Mouse (Mus musculus): ENCODE measurements around the gene Gpr45. TPM values are rescaled to one million over a fixed set of nuclear protein-coding genes. Genes with fewer than 3 reads are reported as not detected.

The Gpr45 gene
- polyA plus RNA-seq, 1 experiment from 2014 or later, result 10.3 TPM

- H3K4me1 ChIP-seq (ENCODE audit: insufficient read depth, low read length), result 0 out of 2 replicates have a peak, but pooled peaks cover 2% of the 10 kb centered on the region
- H3K4me3 ChIP-seq (ENCODE audit: low read length), result no peak overlapping the region
- no peak for ATAC-seq (ENCODE audit: low FRiP score, low TSS enrichment)
- no peak overlapping the region for H3K4me2 ChIP-seq (replicated peaks; ENCODE audit: low read depth, low read length)
- 63% methylated on average over 1 of the region's 1 CpGs for whole genome bisulfite sequencing
- H3K9ac ChIP-seq (replicated peaks; ENCODE audit: low read length), result no peak overlapping the region
- H3K36me3 ChIP-seq (ENCODE audit: insufficient read depth, low read length), result peaks cover 16% of the 10 kb centered on the region
- H3K27ac ChIP-seq (ENCODE audit: low read length), result no peak overlapping the region
- no peaks in the 10 kb centered on the region for H3K9me3 ChIP-seq (ENCODE audit: low read length)
- no peaks in the 10 kb centered on the region for H3K27me3 ChIP-seq (ENCODE audit: insufficient read depth, low read length)
Observed at GRCm38 (mm10) chr1:43072561-43072960, 119.9 kb downstream of the Gpr45 start.

GRCm38 (mm10) chr1:43074791-43075190 lies 122.1 kb downstream of the Gpr45 start:
- no peak overlapping the region for H3K4me2 ChIP-seq (replicated peaks; ENCODE audit: low read depth, low read length)
- whole genome bisulfite sequencing, result 85% methylated on average over 2 of the region's 2 CpGs
- no peak overlapping the region for H3K27ac ChIP-seq (ENCODE audit: low read length)
- no peak overlapping the region for H3K9ac ChIP-seq (replicated peaks; ENCODE audit: low read length)
- H3K4me1 ChIP-seq (ENCODE audit: insufficient read depth, low read length), result no peaks in the 10 kb centered on the region
- peaks cover 16% of the 10 kb centered on the region for H3K36me3 ChIP-seq (ENCODE audit: insufficient read depth, low read length)
- no peak overlapping the region for H3K4me3 ChIP-seq (ENCODE audit: low read length)
- no peaks in the 10 kb centered on the region for H3K27me3 ChIP-seq (ENCODE audit: insufficient read depth, low read length)
- ATAC-seq (ENCODE audit: low FRiP score, low TSS enrichment), result no peak
- H3K9me3 ChIP-seq (ENCODE audit: low read length), result no peaks in the 10 kb centered on the region

GRCm38 (mm10) chr1:43078124-43078523 lies 125.5 kb downstream of the Gpr45 start:
- no peak overlapping the region for H3K4me2 ChIP-seq (replicated peaks; ENCODE audit: low read depth, low read length)
- no peak overlapping the region for H3K27ac ChIP-seq (ENCODE audit: low read length)
- H3K36me3 ChIP-seq (ENCODE audit: insufficient read depth, low read length), result peaks cover 12% of the 10 kb centered on the region
- ATAC-seq (ENCODE audit: low FRiP score, low TSS enrichment), result no peak
- no peaks in the 10 kb centered on the region for H3K9me3 ChIP-seq (ENCODE audit: low read length)
- H3K9ac ChIP-seq (replicated peaks; ENCODE audit: low read length), result no peak overlapping the region
- 71% methylated on average over 2 of the region's 2 CpGs for WGBS
- no peaks in the 10 kb centered on the region for H3K27me3 ChIP-seq (ENCODE audit: insufficient read depth, low read length)
- H3K4me3 ChIP-seq (ENCODE audit: low read length), result no peak overlapping the region
- H3K4me1 ChIP-seq (ENCODE audit: insufficient read depth, low read length), result no peaks in the 10 kb centered on the region

- Histone ChIP-seq H3K9me3 (ENCODE audit: low read length) (no peaks in the 10 kb centered on the region), H3K36me3 (ENCODE audit: insufficient read depth, low read length) (0 out of 2 replicates have a peak, but pooled peaks cover 3% of the 10 kb centered on the region), H3K4me3 (ENCODE audit: low read length) (no peak overlapping the region), H3K27me3 (ENCODE audit: insufficient read depth, low read length) (no peaks in the 10 kb centered on the region), H3K4me2 (replicated peaks; ENCODE audit: low read depth, low read length) (no peak overlapping the region), H3K9ac (replicated peaks; ENCODE audit: low read length) (no peak overlapping the region), H3K4me1 (ENCODE audit: insufficient read depth, low read length) (peaks cover 5% of the 10 kb centered on the region; the same call in 1 of the 2 replicates), H3K27ac (ENCODE audit: low read length) (no peak overlapping the region)
- ATAC-seq (ENCODE audit: low FRiP score, low TSS enrichment), result no peak
- 83% methylated on average over 5 of the region's 5 CpGs for WGBS
Observed at GRCm38 (mm10) chr1:43082946-43083345, 130.3 kb downstream of the Gpr45 start.

Small RNA genes within 50 kb of the gene (microRNA-seq; reads per million reads assigned to microRNA genes)
- gene Gm24001, result not detected

Other genes with a start within 250 kb of the Gpr45 start
- gene Mrps9, start 101.6 kb upstream of the Gpr45 start, polyA plus RNA-seq (2015; fragmentation: Nextera tagmentation; extraction: Ambion mirVana), result 59.1 and 65.0 TPM in 2 replicates
- gene Tgfbrap1, start 145.8 kb downstream of the Gpr45 start, polyA plus RNA-seq (2015; fragmentation: Nextera tagmentation; extraction: Ambion mirVana), result 10.8 and 13.1 TPM in 2 replicates
- 36.4 and 36.8 TPM in 2 replicates for gene AI597479, start 145.8 kb downstream of the Gpr45 start, polyA plus RNA-seq (2015; fragmentation: Nextera tagmentation; extraction: Ambion mirVana)
- 101 and 104 TPM in 2 replicates for gene Fhl2, start 244.1 kb downstream of the Gpr45 start, polyA plus RNA-seq (2015; fragmentation: Nextera tagmentation; extraction: Ambion mirVana)

Data from kidney, embryonic 16.5 days (tissue).